Comparison of ENCODE assay signal across 23 mouse cellular contexts in genomic region chr6:124890997-124891396, GRCm38 (mm10). TPM values are rescaled to one million over a fixed set of nuclear protein-coding genes. Genes with fewer than 3 reads are reported as not detected.
A peak's percentile ranks its signal among the peaks of the same experiment; 100 is the strongest.
DNase-seq lines count a peak whose midpoint lies in the region; ATAC-seq and TF ChIP-seq lines count a peak whose summit lies in the region.
"Had no signal": no experiment of that assay in that cellular context is flagged by ENCODE, and none has a peak within 500 bp of the region (broad histone marks: within the 10 kb centered on the region; RNA-seq: fewer than 3 reads in every experiment).

No protein-coding gene starts in this region.

- no peak overlapping the region for H3K9ac ChIP-seq in ES-E14 (ENCODE audit: insufficient read depth, low read depth, low read length, poor library complexity, severe bottlenecking)
- H3K9ac ChIP-seq in hindbrain, embryonic 16.5 days (ENCODE audit: low read depth, low read length) = no peak overlapping the region
- H3K9ac ChIP-seq: embryonic facial prominence, embryonic 12.5 days; forebrain, embryonic 13.5 days; forebrain, embryonic 15.5 days; forebrain, postnatal 0 days had no signal

- peak; percentile 45 for DNase-seq in thymus, postnatal 4 days
- no peak for DNase-seq in thymus, postnatal 25 days
- no peak for DNase-seq in ES-E14 (ENCODE audit: low read depth, low spot score)
- no peak for DNase-seq in kidney, postnatal 14 days
- DNase-seq: adrenal gland, adult 2 months; adrenal gland, postnatal 10 days; adrenal gland, postnatal 25 days; cerebellum, adult 11 months; cerebellum, adult 18-20 months; cerebellum, adult 8-10 months; cerebellum, adult 9-11 months; cerebellum, postnatal 14 days; cerebellum, postnatal 36 days; forebrain, postnatal 0 days had no signal

- no peak overlapping the region for H3K4me2 ChIP-seq in hindbrain, embryonic 16.5 days (ENCODE audit: low read length)
- H3K4me2 ChIP-seq: embryonic facial prominence, embryonic 12.5 days; forebrain, embryonic 13.5 days; forebrain, embryonic 15.5 days had no signal

- H3K4me3 ChIP-seq in ES-E14 (ENCODE audit: insufficient read depth in 1 of 2, low read depth in 1 of 2, low read length in 2 of 2, poor library complexity in 1 of 2, severe bottlenecking in 1 of 2) = no peak overlapping the region
- no peak overlapping the region for H3K4me3 ChIP-seq in hindbrain, embryonic 16.5 days (ENCODE audit: low read length)
- H3K4me3 ChIP-seq: embryonic facial prominence, embryonic 10.5 days; embryonic facial prominence, embryonic 12.5 days; forebrain, embryonic 13.5 days; forebrain, embryonic 15.5 days had no signal

- ATAC-seq in granulocyte monocyte progenitor cell, adult 5-6 weeks (replicated peaks; ENCODE audit: poor library complexity, severe bottlenecking) = peak; percentile 52
- ATAC-seq in hindbrain, embryonic 16.5 days = no peak
- ATAC-seq: forebrain, embryonic 13.5 days; forebrain, embryonic 15.5 days; forebrain, postnatal 0 days had no signal

- no peaks in the 10 kb centered on the region; a peak in 1 of 4 replicates for H3K4me1 ChIP-seq in ES-E14 (ENCODE audit: control insufficient read depth in 2 of 2, insufficient read depth in 2 of 2, low read length in 2 of 2, poor library complexity in 1 of 2)
- H3K4me1 ChIP-seq in hindbrain, embryonic 16.5 days (ENCODE audit: control insufficient read depth, insufficient read depth, low read depth, low read length) = no peaks in the 10 kb centered on the region
- H3K4me1 ChIP-seq: embryonic facial prominence, embryonic 10.5 days; embryonic facial prominence, embryonic 12.5 days; forebrain, embryonic 13.5 days; forebrain, embryonic 15.5 days had no signal

- no peaks in the 10 kb centered on the region for H3K27me3 ChIP-seq in hindbrain, embryonic 16.5 days (replicated peaks; ENCODE audit: control insufficient read depth, insufficient read depth, low read length)
- H3K27me3 ChIP-seq: embryonic facial prominence, embryonic 12.5 days; forebrain, embryonic 13.5 days; forebrain, embryonic 15.5 days had no signal

- 65% methylated on average over 6 of the region's 6 CpGs for WGBS in hindbrain, embryonic 16.5 days

- in situ Hi-C loops in ES-E14 (cut with MboI; ENCODE audit: low sequenced_read_pairs in 2 of 2, unreplicated experiment in 2 of 2) = no loop called here

- no peak overlapping the region for H3K27ac ChIP-seq in ES-E14 (ENCODE audit: insufficient read depth, low read depth, low read length, poor library complexity, severe bottlenecking)
- no peak overlapping the region for H3K27ac ChIP-seq in hindbrain, embryonic 16.5 days (ENCODE audit: low read depth, low read length)
- H3K27ac ChIP-seq: embryonic facial prominence, embryonic 10.5 days; embryonic facial prominence, embryonic 12.5 days; forebrain, embryonic 13.5 days; forebrain, embryonic 15.5 days had no signal

- no peaks in the 10 kb centered on the region for H3K9me3 ChIP-seq in ES-E14 (ENCODE audit: control insufficient read depth, insufficient read depth, low read depth, low read length)
- H3K9me3 ChIP-seq in hindbrain, embryonic 16.5 days (ENCODE audit: control insufficient read depth, low read length) = no peaks in the 10 kb centered on the region
- H3K9me3 ChIP-seq: embryonic facial prominence, embryonic 10.5 days; embryonic facial prominence, embryonic 12.5 days; forebrain, embryonic 15.5 days had no signal

- no peaks in the 10 kb centered on the region for H3K36me3 ChIP-seq in ES-E14 (ENCODE audit: control insufficient read depth, insufficient read depth, low read length, poor library complexity, severe bottlenecking)
- H3K36me3 ChIP-seq in hindbrain, embryonic 16.5 days (ENCODE audit: control insufficient read depth, insufficient read depth, low read length) = no peaks in the 10 kb centered on the region
- H3K36me3 ChIP-seq: embryonic facial prominence, embryonic 10.5 days; embryonic facial prominence, embryonic 12.5 days; forebrain, embryonic 15.5 days had no signal

TF ChIP-seq in ES-E14, 5 proteins besides CTCF, POLR2A, EP300 and RAD21:
- TF ChIP-seq MAFK (IDR thresholded peaks at IDR 0.05; ENCODE audit: insufficient read depth, low read depth, low read length) = peak; percentile 56; the same call in 1 of the 2 replicates
- no peak for TF ChIP-seq HCFC1 (IDR thresholded peaks at IDR 0.05; ENCODE audit: borderline replicate concordance, insufficient read depth, low read length)
- no peak for TF ChIP-seq ZNF384 (IDR thresholded peaks at IDR 0.05; ENCODE audit: low read depth, low read length)
- no peak for TF ChIP-seq CHD2 (IDR thresholded peaks at IDR 0.05; ENCODE audit: low read depth, low read length)

RNA-seq across cellular contexts. Expression of gene Cd4, which starts 3.0 kb away (rescaled TPM):
- 0.37 and 0.49 TPM in 2 replicates for total RNA-seq in ES-E14 (2012; rRNA removed)
- total RNA-seq in granulocyte monocyte progenitor cell, adult 5-6 weeks (2014; fragmentation: Nextera tagmentation) = 0.90 TPM in 1 of 2 replicates, not detected in the other
- total RNA-seq in granulocyte monocyte progenitor cell, adult 5-6 weeks (2017) = 0.41 and 0.60 TPM in 2 replicates
- 0.26 and 0.27 TPM in 2 replicates for polyA plus RNA-seq in hindbrain, embryonic 16.5 days (2015; fragmentation: Nextera tagmentation; extraction: Ambion mirVana)
- total RNA-seq: MEL had no signal
- polyA plus RNA-seq: C2C12; embryonic facial prominence, embryonic 10.5 days; forebrain, embryonic 11.5 days had no signal

RNA-seq across cellular contexts. Expression of gene Lag3, which starts 20.5 kb away (rescaled TPM):
- total RNA-seq in ES-E14 (2012; rRNA removed) = 1.0 and 1.2 TPM in 2 replicates
- total RNA-seq in granulocyte monocyte progenitor cell, adult 5-6 weeks (2014; fragmentation: Nextera tagmentation) = 1.4 and 3.8 TPM in 2 replicates
- 1.4 and 9.6 TPM in 2 replicates for total RNA-seq in granulocyte monocyte progenitor cell, adult 5-6 weeks (2017)
- polyA plus RNA-seq in hindbrain, embryonic 16.5 days (2015; fragmentation: Nextera tagmentation; extraction: Ambion mirVana) = 3.0 and 3.6 TPM in 2 replicates

RNA-seq across cellular contexts. Expression of gene Gpr162, which starts 27.2 kb away (rescaled TPM):
- total RNA-seq in ES-E14 (2012; rRNA removed) = 1.7 and 3.1 TPM in 2 replicates
- total RNA-seq in granulocyte monocyte progenitor cell, adult 5-6 weeks (2014; fragmentation: Nextera tagmentation) = 2.0 TPM in 1 of 2 replicates, not detected in the other
- not detected in 2 replicates for total RNA-seq in granulocyte monocyte progenitor cell, adult 5-6 weeks (2017)
- 30.9 and 32.9 TPM in 2 replicates for polyA plus RNA-seq in hindbrain, embryonic 16.5 days (2015; fragmentation: Nextera tagmentation; extraction: Ambion mirVana)

RNA-seq across cellular contexts. Expression of gene Ptms, which starts 28.9 kb away (rescaled TPM):
- 66.7 and 67.4 TPM in 2 replicates for total RNA-seq in ES-E14 (2012; rRNA removed)
- total RNA-seq in granulocyte monocyte progenitor cell, adult 5-6 weeks (2014; fragmentation: Nextera tagmentation) = 16.1 and 21.9 TPM in 2 replicates
- 18.5 and 33.0 TPM in 2 replicates for total RNA-seq in granulocyte monocyte progenitor cell, adult 5-6 weeks (2017)
- polyA plus RNA-seq in hindbrain, embryonic 16.5 days (2015; fragmentation: Nextera tagmentation; extraction: Ambion mirVana) = 609 and 678 TPM in 2 replicates

RNA-seq across cellular contexts. Expression of gene P3h3, which starts 33.4 kb away (rescaled TPM):
- total RNA-seq in ES-E14 (2012; rRNA removed) = 10.1 and 15.6 TPM in 2 replicates
- 1.4 and 4.3 TPM in 2 replicates for total RNA-seq in granulocyte monocyte progenitor cell, adult 5-6 weeks (2014; fragmentation: Nextera tagmentation)
- total RNA-seq in granulocyte monocyte progenitor cell, adult 5-6 weeks (2017) = 3.4 and 4.0 TPM in 2 replicates
- 7.5 and 16.2 TPM in 2 replicates for polyA plus RNA-seq in hindbrain, embryonic 16.5 days (2015; fragmentation: Nextera tagmentation; extraction: Ambion mirVana)
